Mouse (Mus musculus): ENCODE results near the gene Ripply3.
"Not testable (repeated sequence)": the region's sequence is repeated elsewhere in the genome, so short reads cannot be mapped to it uniquely, and the experiment has no call there.

Gene Ripply3

GRCm38 (mm10) chr16:94315215-94315614 lies 13.0 kb upstream of the Ripply3 start:
- no peak for DNase-seq

- no peak for DNase-seq
These were observed 10.5 kb upstream of the Ripply3 start for GRCm38 (mm10) chr16:94317752-94318151.

- DNase-seq, result no peak
These were observed 8.0 kb upstream of the Ripply3 start for GRCm38 (mm10) chr16:94320223-94320622.

- no peak for DNase-seq
These were observed 4.5 kb upstream of the Ripply3 start for GRCm38 (mm10) chr16:94323681-94324080.

- DNase-seq, result no peak
These were observed 2.2 kb upstream of the Ripply3 start for GRCm38 (mm10) chr16:94326008-94326407.

GRCm38 (mm10) chr16:94328881-94329867 lies 954 bp downstream of the Ripply3 start:
- peak; percentile 77 for DNase-seq

- peak; percentile 76 for DNase-seq
These were observed 2.2 kb downstream of the Ripply3 start for GRCm38 (mm10) chr16:94330429-94330828.

GRCm38 (mm10) chr16:94331233-94331885 lies 3.1 kb downstream of the Ripply3 start:
- DNase-seq, result no peak

GRCm38 (mm10) chr16:94331886-94332252 lies 3.6 kb downstream of the Ripply3 start:
- DNase-seq, result peak; percentile 63

- no peak for DNase-seq
These were observed 7.4 kb downstream of the Ripply3 start for GRCm38 (mm10) chr16:94335656-94336055.

- not testable (repeated sequence) for DNase-seq
These were observed 11.2 kb downstream of the Ripply3 start for GRCm38 (mm10) chr16:94339164-94340160.

- no peak for DNase-seq
These were observed 17.5 kb downstream of the Ripply3 start for GRCm38 (mm10) chr16:94345733-94346132.

- no peak for DNase-seq
These were observed 19.0 kb downstream of the Ripply3 start for GRCm38 (mm10) chr16:94347080-94347731.

GRCm38 (mm10) chr16:94348779-94349178 lies 20.6 kb downstream of the Ripply3 start:
- DNase-seq, result no peak

- peak; percentile 71 for DNase-seq
These were observed 21.5 kb downstream of the Ripply3 start for GRCm38 (mm10) chr16:94349588-94350286.

GRCm38 (mm10) chr16:94350287-94350677 lies 22.1 kb downstream of the Ripply3 start:
- no peak for DNase-seq

GRCm38 (mm10) chr16:94354450-94354849 lies 26.2 kb downstream of the Ripply3 start:
- DNase-seq, result peak; percentile 26

- DNase-seq, result no peak
These were observed 27.8 kb downstream of the Ripply3 start for GRCm38 (mm10) chr16:94356046-94356445.

GRCm38 (mm10) chr16:94356776-94357494 lies 28.7 kb downstream of the Ripply3 start:
- DNase-seq, result no peak

GRCm38 (mm10) chr16:94358091-94358490 lies 29.9 kb downstream of the Ripply3 start:
- no peak for DNase-seq
